Mouse (Mus musculus) thymus, adult 2 months (tissue): ENCODE measurements at regions not wholly inside any gene's neighbourhood (a gene's known extent, or its start where the extent isn't known, plus 50 kb on each side); places are given as distances from the start of the nearest gene placed in this dataset.

Experiments used
- DNase-seq: peaks from one replicate; pipeline ENCODE4 v3.0.0; 2021
- H3K27ac ChIP-seq: fragments of 200-500 bp; 2 replicates; pipeline ENCODE4 v1.5.1; 2012; ENCODE audit warnings: low read length, control low read depth; ENCODE audit not compliant: control insufficient read depth, insufficient read depth
- H3K27me3 ChIP-seq: fragments of 200-500 bp; 2 replicates; pipeline ENCODE4 v1.6.1; 2012; ENCODE audit warnings: mild to moderate bottlenecking, low read length, moderate library complexity, mixed read lengths; ENCODE audit not compliant: control insufficient read depth, insufficient read depth
- H3K36me3 ChIP-seq: fragments of 200-500 bp; 2 replicates; pipeline ENCODE4 v1.6.1; 2012; ENCODE audit warnings: mild to moderate bottlenecking, low read length, moderate library complexity; ENCODE audit not compliant: control insufficient read depth, insufficient read depth
- H3K4me1 ChIP-seq: fragments of 200-500 bp; replicated peaks from 2 replicates; pipeline ENCODE4 v1.6.1; 2012; ENCODE audit warnings: low read length; ENCODE audit not compliant: control insufficient read depth, insufficient read depth
- H3K4me3 ChIP-seq: fragments of 200-500 bp; 2 replicates; pipeline ENCODE4 v1.5.1; 2012; ENCODE audit warnings: mild to moderate bottlenecking, low read length, control low read depth, moderate library complexity; ENCODE audit not compliant: control insufficient read depth, insufficient read depth
- CTCF ChIP-seq: fragments of 200-500 bp; IDR thresholded peaks from 2 replicates; pipeline ENCODE4 v1.5.1; 2012; ENCODE audit warnings: mild to moderate bottlenecking, control low read depth, low read length, moderate library complexity, borderline replicate concordance; ENCODE audit not compliant: control insufficient read depth, poor library complexity, insufficient read depth; ENCODE audit errors: extremely low read depth
- POLR2A ChIP-seq: fragments of 200-500 bp; IDR thresholded peaks from 2 replicates; pipeline ENCODE4 v1.6.1; 2012; ENCODE audit warnings: mild to moderate bottlenecking, low read length, control low read depth, moderate library complexity; ENCODE audit not compliant: control insufficient read depth, poor library complexity, insufficient read depth; ENCODE audit errors: extremely low read depth
- WGBS: fragments of 180-500 bp; shearing (Covaris S2); methylation state at CpG from one replicate; pipeline ENCODE4 v1.1.7; 2018; 5-methylcytosine and 5-hydroxymethylcytosine counted together

DNA sequence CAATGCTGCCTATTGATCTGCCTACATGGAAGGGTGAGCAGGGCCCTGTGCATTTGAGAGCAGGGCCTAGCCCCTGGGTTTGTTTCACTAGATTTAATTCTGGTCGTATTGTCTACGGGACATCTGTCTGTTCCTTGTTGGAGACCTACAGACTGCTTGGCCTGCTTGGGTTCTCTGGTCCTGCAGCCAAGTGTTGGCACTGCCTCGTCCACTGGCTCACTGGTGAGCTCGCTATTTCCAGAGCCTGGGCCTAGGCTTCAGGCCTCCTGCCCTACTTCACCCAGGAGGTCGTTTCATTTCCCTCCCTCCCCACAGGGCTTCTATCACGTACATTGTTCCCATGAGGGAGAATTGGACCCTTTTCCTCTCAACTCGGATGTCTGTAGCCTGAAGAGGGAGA lies 62.2 kb upstream of the Blcap start:
- no peaks in the 10 kb centered on the region for H3K27me3 ChIP-seq
- H3K27ac ChIP-seq, result no peak overlapping the region
- H3K4me1 ChIP-seq, result no peaks in the 10 kb centered on the region
- 71% methylated on average over 7 of the region's 7 CpGs for WGBS
- TF ChIP-seq POLR2A, result no peak
- TF ChIP-seq CTCF, result no peak
- no peaks in the 10 kb centered on the region for H3K36me3 ChIP-seq
- no peak overlapping the region for H3K4me3 ChIP-seq
- no peak for DNase-seq

GRCm38 (mm10) chr2:157635670-157636069 lies 64.6 kb upstream of the Blcap start:
- Histone ChIP-seq H3K4me3 (no peak overlapping the region), H3K27me3 (no peaks in the 10 kb centered on the region), H3K27ac (no peak overlapping the region), H3K36me3 (no peaks in the 10 kb centered on the region), H3K4me1 (no peaks in the 10 kb centered on the region)
- 16% methylated on average over 14 of the region's 14 CpGs for WGBS
- DNase-seq, result peak; percentile 60
- TF ChIP-seq CTCF, result peak; percentile 65; the same call in 1 of the 2 replicates
- TF ChIP-seq POLR2A, result no peak

GRCm38 (mm10) chr2:157640873-157641272 lies 69.8 kb upstream of the Blcap start:
- H3K4me1 ChIP-seq, result no peaks in the 10 kb centered on the region
- no peak overlapping the region for H3K27ac ChIP-seq
- WGBS, result 32% methylated on average over 4 of the region's 4 CpGs
- no peak for TF ChIP-seq CTCF
- TF ChIP-seq POLR2A, result no peak
- H3K27me3 ChIP-seq, result no peaks in the 10 kb centered on the region
- DNase-seq, result peak; percentile 16
- no peak overlapping the region for H3K4me3 ChIP-seq
- H3K36me3 ChIP-seq, result no peaks in the 10 kb centered on the region

DNA sequence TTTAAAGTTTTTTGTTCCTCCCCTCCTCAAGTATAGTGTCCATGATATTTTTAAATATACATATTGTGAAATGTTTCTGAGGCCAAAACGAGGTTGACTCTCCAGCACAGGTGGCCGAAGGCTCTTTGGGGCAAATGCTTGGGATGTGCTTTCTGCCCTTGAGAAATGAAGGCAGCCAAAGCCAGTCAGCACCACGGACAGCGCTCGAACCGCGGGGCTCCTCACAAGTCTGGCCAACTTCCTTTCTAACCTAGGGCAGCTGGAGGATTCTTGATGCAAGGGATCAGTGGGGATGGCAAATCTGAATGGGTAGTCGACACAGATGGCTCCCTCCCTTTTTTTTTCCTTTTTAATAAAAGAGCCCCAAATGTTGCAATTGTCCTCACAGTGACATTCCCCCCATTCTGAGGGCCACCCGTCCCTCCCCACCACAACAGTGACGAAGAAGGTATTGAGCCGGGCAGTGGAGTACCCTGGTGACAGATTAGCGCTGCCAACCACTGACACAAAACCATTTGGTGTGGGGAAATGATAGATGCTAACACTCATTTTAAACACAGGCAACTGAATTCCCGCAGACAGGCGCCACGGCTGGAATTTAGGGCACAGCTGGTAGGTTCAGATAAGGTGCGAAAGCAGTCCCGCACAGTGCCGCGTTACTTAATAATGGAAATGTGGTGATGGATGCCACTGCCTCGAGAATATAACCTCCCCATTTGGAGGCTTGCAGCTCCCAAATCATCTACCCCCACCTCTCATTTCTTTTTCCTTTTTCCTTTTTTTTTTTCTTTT lies 73.4 kb upstream of the Ctnnbl1 start:
- Histone ChIP-seq H3K27me3 (no peaks in the 10 kb centered on the region), H3K27ac (no peak overlapping the region), H3K36me3 (no peaks in the 10 kb centered on the region), H3K4me1 (no peaks in the 10 kb centered on the region), H3K4me3 (no peak overlapping the region)
- peak; percentile 39 for DNase-seq
- WGBS, result 20% methylated on average over 20 of the region's 20 CpGs
- no peak for TF ChIP-seq POLR2A
- no peak for TF ChIP-seq CTCF

- WGBS, result 59% methylated on average over 6 of the region's 6 CpGs
- TF ChIP-seq CTCF (no peak), POLR2A (no peak)
Observed at GRCm38 (mm10) chr2:157664481-157664880, 72.7 kb upstream of the Ctnnbl1 start.

DNA sequence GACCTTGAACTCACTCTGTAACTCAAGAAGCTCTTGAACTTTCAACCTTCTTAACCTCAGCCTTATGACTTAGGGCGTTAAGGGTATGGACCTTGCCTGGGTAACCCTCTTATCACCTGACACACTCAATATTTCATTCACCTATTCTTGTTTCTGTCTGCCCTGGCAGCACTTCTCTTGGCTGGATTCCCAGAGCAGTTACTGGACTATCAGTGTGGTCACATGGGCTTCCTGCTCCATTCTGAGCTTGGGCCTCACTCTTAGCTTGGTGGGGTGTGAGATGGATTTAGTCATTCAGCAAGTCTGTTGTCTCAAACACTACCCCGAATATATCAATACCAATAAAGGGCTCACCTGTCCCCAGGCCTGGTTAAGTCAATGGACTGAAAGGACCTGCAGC lies 67.0 kb upstream of the Ctnnbl1 start:
- Histone ChIP-seq H3K27ac (no peak overlapping the region), H3K36me3 (no peaks in the 10 kb centered on the region), H3K4me3 (no peak overlapping the region), H3K27me3 (no peaks in the 10 kb centered on the region), H3K4me1 (no peaks in the 10 kb centered on the region)
- 75% methylated on average over 2 of the region's 2 CpGs for WGBS
- no peak for DNase-seq
- TF ChIP-seq CTCF (no peak), POLR2A (no peak)

More at GRCm38 (mm10) chr2:157664481-157664880, 72.7 kb upstream of the Ctnnbl1 start:
- H3K4me1 ChIP-seq, result no peaks in the 10 kb centered on the region
- H3K27me3 ChIP-seq, result no peaks in the 10 kb centered on the region
- no peak overlapping the region for H3K27ac ChIP-seq
- no peak overlapping the region for H3K4me3 ChIP-seq
- no peak for DNase-seq
- no peaks in the 10 kb centered on the region for H3K36me3 ChIP-seq
